Mouse (Mus musculus): ENCODE measurements around the gene Phf12. TPM values are rescaled to one million over a fixed set of nuclear protein-coding genes. Genes with fewer than 3 reads are reported as not detected.
A peak's percentile ranks its signal among the peaks of the same experiment; 100 is the strongest.

The Phf12 gene
- total RNA-seq, 2 experiments from 2014 or later, result 15.0 to 15.8 TPM

GRCm38 (mm10) chr11:77958932-77959331 lies 23.6 kb upstream of the Phf12 start:
- intact Hi-C loops (cut with DNase I), result no loop called here
- no peak for DNase-seq
- H3K4me3 ChIP-seq, result no peak overlapping the region
- TF ChIP-seq CTCF (IDR thresholded peaks at IDR 0.05), result no peak
- H3K27ac ChIP-seq, result no peak overlapping the region

- TF ChIP-seq CTCF (IDR thresholded peaks at IDR 0.05), result no peak
Observed at GRCm38 (mm10) chr11:77960199-77960598, 22.4 kb upstream of the Phf12 start.

GRCm38 (mm10) chr11:77960898-77961297 lies 21.7 kb upstream of the Phf12 start:
- TF ChIP-seq CTCF (IDR thresholded peaks at IDR 0.05), result no peak
- intact Hi-C loops (cut with DNase I), result no loop called here
- no peak for DNase-seq
- Histone ChIP-seq H3K4me3 (no peak overlapping the region), H3K27ac (no peak overlapping the region)

More at GRCm38 (mm10) chr11:77960199-77960598, 22.4 kb upstream of the Phf12 start:
- H3K4me3 ChIP-seq, result no peak overlapping the region
- DNase-seq, result no peak
- no peak overlapping the region for H3K27ac ChIP-seq
- intact Hi-C loops (cut with DNase I), result no loop called here

- intact Hi-C loops (cut with DNase I), result no loop called here
- Histone ChIP-seq H3K4me3 (no peak overlapping the region), H3K27ac (no peak overlapping the region)
- TF ChIP-seq CTCF (IDR thresholded peaks at IDR 0.05), result no peak
- DNase-seq, result no peak
Observed at GRCm38 (mm10) chr11:77962946-77963345, 19.6 kb upstream of the Phf12 start.

- H3K27ac ChIP-seq, result no peak overlapping the region
Observed at GRCm38 (mm10) chr11:77964415-77965095, 18.0 kb upstream of the Phf12 start.

GRCm38 (mm10) chr11:77965101-77966036 lies 17.2 kb upstream of the Phf12 start:
- H3K4me3 ChIP-seq, result no peak overlapping the region
- no peak overlapping the region for H3K27ac ChIP-seq
- intact Hi-C loops (cut with DNase I), result loop anchor here (5.0 kb wide), 2 partner anchors 93 to 203 kb away; partner anchors contain the start of gene Myo18a
- no peak for DNase-seq
- TF ChIP-seq CTCF (IDR thresholded peaks at IDR 0.05), result no peak

More at GRCm38 (mm10) chr11:77964415-77965095, 18.0 kb upstream of the Phf12 start:
- intact Hi-C loops (cut with DNase I), result loop anchor here (5.0 kb wide), 2 partner anchors 92 to 202 kb away; partner anchors contain the start of gene Myo18a
- no peak overlapping the region for H3K4me3 ChIP-seq
- DNase-seq, result no peak
- TF ChIP-seq CTCF (IDR thresholded peaks at IDR 0.05), result no peak

GRCm38 (mm10) chr11:77966037-77966391 lies 16.5 kb upstream of the Phf12 start:
- no peak for TF ChIP-seq CTCF (IDR thresholded peaks at IDR 0.05)
- Histone ChIP-seq H3K27ac (no peak overlapping the region), H3K4me3 (no peak overlapping the region)
- DNase-seq, result no peak
- intact Hi-C loops (cut with DNase I), result loop anchor here (5.0 kb wide), 2 partner anchors 94 to 204 kb away; partner anchors contain the start of gene Myo18a

GRCm38 (mm10) chr11:77967114-77967513 lies 15.4 kb upstream of the Phf12 start:
- intact Hi-C loops (cut with DNase I), result loop anchor here (1.0 to 5.0 kb wide), 3 partner anchors 95 to 205 kb away; partner anchors contain the start of gene Myo18a
- Histone ChIP-seq H3K27ac (no peak overlapping the region), H3K4me3 (no peak overlapping the region)
- TF ChIP-seq CTCF (IDR thresholded peaks at IDR 0.05), result peak; percentile 82
- DNase-seq, result peak; percentile 64

- Histone ChIP-seq H3K27ac (no peak overlapping the region), H3K4me3 (no peak overlapping the region)
- TF ChIP-seq CTCF (IDR thresholded peaks at IDR 0.05), result no peak
- intact Hi-C loops (cut with DNase I), result loop anchor here (5.0 kb wide), 2 partner anchors 96 to 206 kb away; partner anchors contain the start of gene Myo18a
- DNase-seq, result no peak
Observed at GRCm38 (mm10) chr11:77968786-77969185, 13.8 kb upstream of the Phf12 start.

GRCm38 (mm10) chr11:77970718-77971117 lies 11.8 kb upstream of the Phf12 start:
- Histone ChIP-seq H3K27ac (no peak overlapping the region), H3K4me3 (no peak overlapping the region)
- peak; percentile 25; the same call in 1 of the 2 replicates for TF ChIP-seq CTCF (IDR thresholded peaks at IDR 0.05)
- intact Hi-C loops (cut with DNase I), result no loop called here
- no peak for DNase-seq

GRCm38 (mm10) chr11:77973520-77973919 lies 9.0 kb upstream of the Phf12 start:
- H3K4me3 ChIP-seq, result peak overlapping the region; percentile 49
- no peak for DNase-seq
- intact Hi-C loops (cut with DNase I), result no loop called here
- H3K27ac ChIP-seq, result peak overlapping the region; percentile 48
- TF ChIP-seq CTCF (IDR thresholded peaks at IDR 0.05), result no peak

- no peak overlapping the region for H3K27ac ChIP-seq
- intact Hi-C loops (cut with DNase I), result no loop called here
- H3K4me3 ChIP-seq, result peak overlapping the region; percentile 49
- no peak for TF ChIP-seq CTCF (IDR thresholded peaks at IDR 0.05)
- no peak for DNase-seq
Observed at GRCm38 (mm10) chr11:77974325-77974724, 8.2 kb upstream of the Phf12 start.

- no peak for TF ChIP-seq CTCF (IDR thresholded peaks at IDR 0.05)
- DNase-seq, result no peak
- Histone ChIP-seq H3K4me3 (no peak overlapping the region), H3K27ac (no peak overlapping the region)
- intact Hi-C loops (cut with DNase I), result no loop called here
Observed at GRCm38 (mm10) chr11:77975873-77976272, 6.7 kb upstream of the Phf12 start.
